ENCODE assay signal across 8 mouse cellular contexts in genomic region chr7:16153522-16153921, GRCm38 (mm10). TPM values are rescaled to one million over a fixed set of nuclear protein-coding genes. Genes with fewer than 3 reads are reported as not detected.
A peak's percentile ranks its signal among the peaks of the same experiment; 100 is the strongest.
DNase-seq lines count a peak whose midpoint lies in the region; ATAC-seq lines count a peak whose summit lies in the region.

No protein-coding gene starts in this region.

- H3K36me3 ChIP-seq in embryonic facial prominence, embryonic 11.5 days (replicated peaks; ENCODE audit: control insufficient read depth, insufficient read depth, low read depth, low read length): no peaks in the 10 kb centered on the region
- no peaks in the 10 kb centered on the region for H3K36me3 ChIP-seq in limb, embryonic 13.5 days

- no peak overlapping the region for H3K27ac ChIP-seq in embryonic facial prominence, embryonic 11.5 days (replicated peaks; ENCODE audit: low read depth, low read length)
- H3K27ac ChIP-seq in limb, embryonic 13.5 days: no peak overlapping the region

- H3K4me3 ChIP-seq in embryonic facial prominence, embryonic 11.5 days (ENCODE audit: low read depth, low read length): no peak overlapping the region
- H3K4me3 ChIP-seq in limb, embryonic 13.5 days: no peak overlapping the region

- ATAC-seq in embryonic facial prominence, embryonic 11.5 days (replicated peaks; ENCODE audit: insufficient number of reproducible peaks, low FRiP score, low TSS enrichment, low read depth): peak; percentile 76; the same call in 1 of the 2 replicates
- peak; percentile 72 for ATAC-seq in limb, embryonic 13.5 days (ENCODE audit: low FRiP score, low read depth)
- peak; percentile 41; the same call in 1 of the 2 replicates for ATAC-seq in monocyte, adult 5-6 weeks (replicated peaks; ENCODE audit: insufficient number of reproducible peaks, low FRiP score, low TSS enrichment, poor library complexity, severe bottlenecking)

- no peak overlapping the region for H3K9ac ChIP-seq in embryonic facial prominence, embryonic 11.5 days (replicated peaks; ENCODE audit: low read length)
- no peak overlapping the region for H3K9ac ChIP-seq in limb, embryonic 13.5 days

- H3K4me2 ChIP-seq in embryonic facial prominence, embryonic 11.5 days (ENCODE audit: low read depth, low read length): no peak overlapping the region
- H3K4me2 ChIP-seq in limb, embryonic 13.5 days (replicated peaks): no peak overlapping the region

- WGBS in embryonic facial prominence, embryonic 11.5 days: 15% methylated on average over 10 of the region's 10 CpGs
- WGBS in limb, embryonic 13.5 days: 22% methylated on average over 10 of the region's 10 CpGs

- DNase-seq in ovary, postnatal 14 days (ENCODE audit: low spot score): peak; percentile 37
- DNase-seq in ovary, postnatal 36 days (ENCODE audit: low spot score): no peak
- peak; percentile 45 for DNase-seq in adipocyte (ENCODE audit: low spot score)
- peak; percentile 74 for DNase-seq in embryonic facial prominence, embryonic 11.5 days (ENCODE audit: low spot score)
- DNase-seq in induced T-regulatory cell, adult 2 months (ENCODE audit: low read depth): peak; percentile 70
- DNase-seq in thymus, postnatal 36 days: peak; percentile 31 to 36

- H3K27me3 ChIP-seq in embryonic facial prominence, embryonic 11.5 days (ENCODE audit: control insufficient read depth, insufficient read depth, low read length): peaks cover 5% of the 10 kb centered on the region
- peaks cover 19% of the 10 kb centered on the region for H3K27me3 ChIP-seq in limb, embryonic 13.5 days

- H3K4me1 ChIP-seq in embryonic facial prominence, embryonic 11.5 days (ENCODE audit: control insufficient read depth, insufficient read depth, low read length): no peaks in the 10 kb centered on the region
- H3K4me1 ChIP-seq in limb, embryonic 13.5 days: no peaks in the 10 kb centered on the region

- no peaks in the 10 kb centered on the region for H3K9me3 ChIP-seq in embryonic facial prominence, embryonic 11.5 days (replicated peaks; ENCODE audit: control insufficient read depth, low read length)
- no peaks in the 10 kb centered on the region for H3K9me3 ChIP-seq in limb, embryonic 13.5 days

RNA-seq across cellular contexts. Expression of gene Meis3, which starts 21.4 kb away (rescaled TPM):
- polyA plus RNA-seq in embryonic facial prominence, embryonic 11.5 days (2014; fragmentation: Nextera tagmentation; extraction: Ambion mirVana): 34.0 and 47.1 TPM in 2 replicates
- polyA plus RNA-seq in limb, embryonic 13.5 days (2015; fragmentation: Nextera tagmentation; extraction: Ambion mirVana): 14.2 and 15.6 TPM in 2 replicates
- 3.0 to 15.5 TPM (median 6.4 TPM) in 3 replicates for total RNA-seq in monocyte, adult 5-6 weeks (2017)

RNA-seq across cellular contexts. Expression of gene Slc8a2, which starts 23.9 kb away (rescaled TPM):
- polyA plus RNA-seq in embryonic facial prominence, embryonic 11.5 days (2014; fragmentation: Nextera tagmentation; extraction: Ambion mirVana): 0.25 and 0.42 TPM in 2 replicates
- 0.14 and 0.28 TPM in 2 replicates for polyA plus RNA-seq in limb, embryonic 13.5 days (2015; fragmentation: Nextera tagmentation; extraction: Ambion mirVana)
- not detected in 3 replicates for total RNA-seq in monocyte, adult 5-6 weeks (2017)

RNA-seq across cellular contexts. Expression of gene Kptn, which starts 33.8 kb away (rescaled TPM):
- polyA plus RNA-seq in embryonic facial prominence, embryonic 11.5 days (2014; fragmentation: Nextera tagmentation; extraction: Ambion mirVana): 22.1 and 23.5 TPM in 2 replicates
- polyA plus RNA-seq in limb, embryonic 13.5 days (2015; fragmentation: Nextera tagmentation; extraction: Ambion mirVana): 38.7 and 40.5 TPM in 2 replicates
- total RNA-seq in monocyte, adult 5-6 weeks (2017): 9.6 to 18.6 TPM (median 15.9 TPM) in 3 replicates

RNA-seq across cellular contexts. Expression of gene Napa, which starts 55.3 kb away (rescaled TPM):
- 147 and 168 TPM in 2 replicates for polyA plus RNA-seq in embryonic facial prominence, embryonic 11.5 days (2014; fragmentation: Nextera tagmentation; extraction: Ambion mirVana)
- polyA plus RNA-seq in limb, embryonic 13.5 days (2015; fragmentation: Nextera tagmentation; extraction: Ambion mirVana): 232 and 245 TPM in 2 replicates
- 46.6 to 76.8 TPM (median 71.5 TPM) in 3 replicates for total RNA-seq in monocyte, adult 5-6 weeks (2017)
